Mouse (Mus musculus) cerebellum, adult 2 months (tissue): Measurements from ENCODE around the gene Spata2l. TPM values are rescaled to one million over a fixed set of nuclear protein-coding genes. Genes with fewer than 3 reads are reported as not detected.

Experiments used
- DNase-seq, 2 experiments: peaks; one replicate each; pipeline ENCODE4 v3.0.0; 2021
- H3K27ac ChIP-seq: fragments of 200-500 bp; 2 replicates; pipeline ENCODE4 v1.5.1; 2012; ENCODE audit warnings: low read length, control low read depth, inconsistent platforms; ENCODE audit not compliant: insufficient read depth
- H3K27me3 ChIP-seq: fragments of 200-500 bp; 2 replicates; pipeline ENCODE4 v1.6.1; 2012; ENCODE audit warnings: inconsistent platforms, mild to moderate bottlenecking, low read length, moderate library complexity; ENCODE audit not compliant: control insufficient read depth, insufficient read depth
- H3K4me1 ChIP-seq: fragments of 200-500 bp; 2 replicates; pipeline ENCODE4 v1.6.1; 2011; ENCODE audit warnings: low read length; ENCODE audit not compliant: control insufficient read depth, insufficient read depth
- H3K4me3 ChIP-seq: fragments of 200-500 bp; replicated peaks from 2 replicates; pipeline ENCODE3; 2011; ENCODE audit warnings: mild to moderate bottlenecking, low read depth, low read length, control low read depth; ENCODE audit not compliant: insufficient read depth
- CTCF ChIP-seq: fragments of 200-500 bp; IDR thresholded peaks from 2 replicates; pipeline ENCODE4 v1.5.1; 2011; ENCODE audit warnings: low read depth, mild to moderate bottlenecking, control low read depth, low read length, moderate library complexity, borderline replicate concordance; ENCODE audit not compliant: insufficient read depth
- POLR2A ChIP-seq: fragments of 200-500 bp; IDR thresholded peaks from 2 replicates; pipeline ENCODE4 v1.6.1; 2011; ENCODE audit warnings: low read length, control low read depth, borderline replicate concordance; ENCODE audit not compliant: insufficient read depth
- whole genome bisulfite sequencing: fragments of 180-500 bp; shearing (Covaris S2); methylation state at CpG from one replicate; pipeline ENCODE4 v1.1.7; 2018; 5-methylcytosine and 5-hydroxymethylcytosine counted together
- polyA plus RNA-seq: library from polyadenylated mRNA; depleted of rRNA; stranded (reverse); fragments of >200 nt; gene quantifications from 2 replicates; pipeline ENCODE4 v1.2.3, GENCODE M21; 2012; rRNA removed

Gene Spata2l
- polyA plus RNA-seq, 1 experiment = 18.5 TPM

- 52% methylated on average over 19 of the region's 19 CpGs for WGBS
- TF ChIP-seq CTCF = no peak
- no peak for TF ChIP-seq POLR2A
These were observed 50.2 kb downstream of the Spata2l start, which contains the start of gene Dpep1 for GRCm38 (mm10) chr8:123185566-123186409. Dpep1 (plus strand) TSS chr8:123186242.

GRCm38 (mm10) chr8:123181391-123181790 is 54.6 kb downstream of the Spata2l start:
- Histone ChIP-seq H3K4me3 (no peak overlapping the region), H3K27ac (no peak overlapping the region), H3K4me1 (no peaks in the 10 kb centered on the region), H3K27me3 (no peaks in the 10 kb centered on the region; the same call in 1 of the 2 replicates)
- no peak for TF ChIP-seq POLR2A
- TF ChIP-seq CTCF = no peak
- WGBS = 59% methylated on average over 3 of the region's 3 CpGs
- DNase-seq = no peak

More at GRCm38 (mm10) chr8:123185566-123186409, 50.2 kb downstream of the Spata2l start, which contains the start of gene Dpep1:
- no peaks in the 10 kb centered on the region for H3K27me3 ChIP-seq
- no peaks in the 10 kb centered on the region for H3K4me1 ChIP-seq
- no peak within 1 kb of the TSS for H3K4me3 ChIP-seq
- H3K27ac ChIP-seq = no peak within 1 kb of the TSS
- DNase-seq = no peak

Other genes with a start within 250 kb of the Spata2l start
- gene Ankrd11, start 194.0 kb downstream of the Spata2l start, polyA plus RNA-seq = 104 and 105 TPM in 2 replicates
- gene Spg7, start 173.3 kb downstream of the Spata2l start, polyA plus RNA-seq = 103 and 104 TPM in 2 replicates
- gene Rpl13, start 133.9 kb downstream of the Spata2l start, polyA plus RNA-seq = 829 and 864 TPM in 2 replicates
- gene Cpne7, start 118.9 kb downstream of the Spata2l start, polyA plus RNA-seq = 6.2 and 7.1 TPM in 2 replicates
- 0.39 and 0.60 TPM in 2 replicates for gene Sult5a1, start 77.9 kb downstream of the Spata2l start, polyA plus RNA-seq
- gene Dpep1, start 50.0 kb downstream of the Spata2l start, polyA plus RNA-seq = 0.16 and 0.59 TPM in 2 replicates
- 95.0 and 98.2 TPM in 2 replicates for gene Chmp1a, start 23.5 kb downstream of the Spata2l start, polyA plus RNA-seq
- gene Spata33, start 23.4 kb downstream of the Spata2l start, polyA plus RNA-seq = 6.4 TPM in 2 replicates
- gene Cdk10, start 11.4 kb downstream of the Spata2l start, polyA plus RNA-seq = 92.1 and 97.0 TPM in 2 replicates
- gene Zfp276, start 18.0 kb upstream of the Spata2l start, polyA plus RNA-seq = 33.5 and 36.8 TPM in 2 replicates
- 83.7 and 86.7 TPM in 2 replicates for gene Vps9d1, start 18.1 kb upstream of the Spata2l start, polyA plus RNA-seq
- gene Fanca, start 82.3 kb upstream of the Spata2l start, polyA plus RNA-seq = 3.9 and 4.5 TPM in 2 replicates
- gene Spire2, start 96.5 kb upstream of the Spata2l start, polyA plus RNA-seq = 33.0 and 36.4 TPM in 2 replicates
- 691 and 692 TPM in 2 replicates for gene Tcf25, start 137.5 kb upstream of the Spata2l start, polyA plus RNA-seq
- gene Mc1r, start 170.9 kb upstream of the Spata2l start, polyA plus RNA-seq = 0.05 and 0.06 TPM in 2 replicates
- 670 and 684 TPM in 2 replicates for gene Tubb3, start 175.2 kb upstream of the Spata2l start, polyA plus RNA-seq
- gene Def8, start 187.3 kb upstream of the Spata2l start, polyA plus RNA-seq = 73.1 and 73.4 TPM in 2 replicates
- 28.2 and 32.5 TPM in 2 replicates for gene Afg3l1, start 241.7 kb upstream of the Spata2l start, polyA plus RNA-seq